8 mouse cellular contexts compared by ENCODE assay signal in genomic region chr7:67951532-67952035, GRCm38 (mm10). TPM values are rescaled to one million over a fixed set of nuclear protein-coding genes. Genes with fewer than 3 reads are reported as not detected.
DNase-seq lines count a peak whose midpoint lies in the region; ATAC-seq lines count a peak whose summit lies in the region.

No protein-coding gene starts in this region.

- H3K36me3 ChIP-seq in intestine, embryonic 14.5 days (ENCODE audit: control insufficient read depth, insufficient read depth, low read length), result no peaks in the 10 kb centered on the region

- peak overlapping the region; percentile 93 for H3K9ac ChIP-seq in intestine, embryonic 14.5 days (ENCODE audit: low read length)

- no peaks in the 10 kb centered on the region for H3K27me3 ChIP-seq in intestine, embryonic 14.5 days (replicated peaks; ENCODE audit: control insufficient read depth, insufficient read depth, low read length)

- H3K4me2 ChIP-seq in intestine, embryonic 14.5 days (ENCODE audit: low read length), result peak overlapping the region; percentile 97

- ATAC-seq in intestine, embryonic 14.5 days (replicated peaks; ENCODE audit: low FRiP score, low TSS enrichment, low read depth), result peak; percentile 88

- peaks cover 16% of the 10 kb centered on the region for H3K4me1 ChIP-seq in intestine, embryonic 14.5 days (replicated peaks; ENCODE audit: control insufficient read depth, insufficient read depth, low read length)

- no peaks in the 10 kb centered on the region for H3K9me3 ChIP-seq in intestine, embryonic 14.5 days (ENCODE audit: control insufficient read depth, low read length)

- DNase-seq in adrenal gland, adult 18-20 months (ENCODE audit: low spot score in 2 of 2), result peak; percentile 95 to 98
- DNase-seq in embryo, embryonic 10.5 days (ENCODE audit: low spot score), result peak; percentile 95
- DNase-seq in gastrocnemius, postnatal 14 days, result peak; percentile 95
- peak; percentile 96 for DNase-seq in intestine, embryonic 14.5 days (ENCODE audit: low spot score)
- DNase-seq in left cerebral cortex, postnatal 14 days (ENCODE audit: low spot score in 2 of 2), result peak; percentile 94 to 96
- peak; percentile 95 for DNase-seq in mesoderm, embryonic 11.5 days (ENCODE audit: low read depth, low spot score)
- peak; percentile 90 for DNase-seq in right cerebral cortex, postnatal 36 days (ENCODE audit: low spot score in 2 of 2)
- peak; percentile 95 to 96 for DNase-seq in urinary bladder, postnatal 4 days (ENCODE audit: low spot score in 2 of 2)

- under 1% methylated on average over 66 of the region's 73 CpGs for WGBS in intestine, embryonic 14.5 days

- intact Hi-C loops in gastrocnemius, postnatal 14 days (cut with DNase I; ENCODE audit: low total_unique reads), result loop anchor here (2.0 kb wide), 1 partner anchor 177 kb away; no protein-coding TSS in a partner anchor
- intact Hi-C loops in left cerebral cortex, postnatal 14 days (cut with DNase I), result loop anchor here (1.0 to 10.0 kb wide), 6 partner anchors 149 to 351 kb away; no protein-coding TSS in a partner anchor

- peak overlapping the region; percentile 100 for H3K27ac ChIP-seq in intestine, embryonic 14.5 days (ENCODE audit: low read depth)

- peak overlapping the region; percentile 87 for H3K4me3 ChIP-seq in intestine, embryonic 14.5 days (ENCODE audit: low read depth, low read length)

RNA-seq across cellular contexts. Expression of gene Igf1r, which starts 1.0 kb away (rescaled TPM):
- total RNA-seq in adrenal gland, adult 18-20 months (2021), result 100 to 1,000 TPM in 1 of 2 experiments, 10 to 100 TPM in 1; 56.6 to 128 TPM
- total RNA-seq in gastrocnemius, postnatal 14 days (2021), result 10 to 100 TPM; 13.1 to 14.0 TPM
- polyA plus RNA-seq in intestine, embryonic 14.5 days (2014; fragmentation: Nextera tagmentation; extraction: Ambion mirVana), result 18.4 and 18.5 TPM in 2 replicates
- 10 to 100 TPM; 39.0 to 49.5 TPM for total RNA-seq in left cerebral cortex, postnatal 14 days (2021)

Comparison
In these comparisons a context has a peak if more than half of its experiments do, and no peak if none do; other contexts are left out.
1. Peak in every context shown above with its lines: DNase-seq, ATAC-seq, H3K4me3 ChIP-seq and H3K27ac ChIP-seq.